14 mouse cellular contexts compared by ENCODE assay signal in genomic region chr13:53248586-53249401, GRCm38 (mm10). TPM values are rescaled to one million over a fixed set of nuclear protein-coding genes. Genes with fewer than 3 reads are reported as not detected.
DNase-seq lines count a peak whose midpoint lies in the region; ATAC-seq lines count a peak whose summit lies in the region.
"Had no signal": no experiment of that assay in that cellular context is flagged by ENCODE, and none has a peak within 500 bp of the region (broad histone marks: within the 10 kb centered on the region; RNA-seq: fewer than 3 reads in every experiment).

No protein-coding gene starts in this region.

- peaks cover 44% of the 10 kb centered on the region for H3K4me1 ChIP-seq in forebrain, embryonic 10.5 days
- peaks cover 23% of the 10 kb centered on the region for H3K4me1 ChIP-seq in forebrain, embryonic 13.5 days
- peaks cover 40% of the 10 kb centered on the region for H3K4me1 ChIP-seq in kidney, embryonic 14.5 days (ENCODE audit: control insufficient read depth, insufficient read depth, low read length)
- H3K4me1 ChIP-seq in limb, embryonic 13.5 days: peaks cover 77% of the 10 kb centered on the region
- H3K4me1 ChIP-seq: midbrain, embryonic 15.5 days had no signal

- H3K27me3 ChIP-seq in forebrain, embryonic 10.5 days (ENCODE audit: poor library complexity, severe bottlenecking): no peaks in the 10 kb centered on the region
- H3K27me3 ChIP-seq in forebrain, embryonic 13.5 days: no peaks in the 10 kb centered on the region
- no peaks in the 10 kb centered on the region for H3K27me3 ChIP-seq in kidney, embryonic 14.5 days (ENCODE audit: control insufficient read depth, insufficient read depth, low read length)
- no peaks in the 10 kb centered on the region for H3K27me3 ChIP-seq in limb, embryonic 13.5 days
- H3K27me3 ChIP-seq: forebrain, embryonic 15.5 days; midbrain, embryonic 15.5 days had no signal

- 0 out of 2 replicates have a peak overlapping the region, but pooled peaks have one; percentile 26 for H3K27ac ChIP-seq in forebrain, embryonic 10.5 days
- H3K27ac ChIP-seq in forebrain, embryonic 13.5 days: no peak overlapping the region
- H3K27ac ChIP-seq in kidney, embryonic 14.5 days (ENCODE audit: low read depth, low read length): peak overlapping the region; percentile 52
- H3K27ac ChIP-seq in limb, embryonic 13.5 days: peak overlapping the region; percentile 33; the same call in 1 of the 2 replicates
- H3K27ac ChIP-seq: forebrain, embryonic 15.5 days; midbrain, embryonic 15.5 days had no signal

- no peak overlapping the region for H3K4me3 ChIP-seq in forebrain, embryonic 10.5 days
- H3K4me3 ChIP-seq in forebrain, embryonic 13.5 days: no peak overlapping the region
- no peak overlapping the region for H3K4me3 ChIP-seq in kidney, embryonic 14.5 days (ENCODE audit: low read length)
- H3K4me3 ChIP-seq in limb, embryonic 13.5 days: no peak overlapping the region
- H3K4me3 ChIP-seq: forebrain, embryonic 15.5 days; midbrain, embryonic 15.5 days had no signal

- no peak overlapping the region for H3K4me2 ChIP-seq in forebrain, embryonic 13.5 days
- no peak overlapping the region; the same call in 1 of the 2 replicates for H3K4me2 ChIP-seq in kidney, embryonic 14.5 days (replicated peaks; ENCODE audit: low read depth, low read length)
- 0 out of 2 replicates have a peak overlapping the region, but pooled peaks have one; percentile 28 for H3K4me2 ChIP-seq in limb, embryonic 13.5 days (replicated peaks)
- H3K4me2 ChIP-seq: forebrain, embryonic 15.5 days; liver, embryonic 11.5 days; midbrain, embryonic 15.5 days had no signal

- no peak overlapping the region for H3K9ac ChIP-seq in forebrain, embryonic 13.5 days
- no peak overlapping the region for H3K9ac ChIP-seq in kidney, embryonic 14.5 days (ENCODE audit: low read depth, low read length)
- H3K9ac ChIP-seq in limb, embryonic 13.5 days: no peak overlapping the region
- H3K9ac ChIP-seq: forebrain, embryonic 15.5 days; midbrain, embryonic 15.5 days had no signal

- 0 out of 2 replicates have a peak, but pooled peaks cover 5% of the 10 kb centered on the region for H3K9me3 ChIP-seq in forebrain, embryonic 10.5 days
- no peaks in the 10 kb centered on the region for H3K9me3 ChIP-seq in forebrain, embryonic 13.5 days (replicated peaks)
- H3K9me3 ChIP-seq in kidney, embryonic 14.5 days (ENCODE audit: control insufficient read depth, low read length): no peaks in the 10 kb centered on the region
- H3K9me3 ChIP-seq in limb, embryonic 13.5 days: no peaks in the 10 kb centered on the region
- H3K9me3 ChIP-seq: forebrain, embryonic 15.5 days; midbrain, embryonic 15.5 days had no signal

- H3K36me3 ChIP-seq in forebrain, embryonic 10.5 days (replicated peaks): no peaks in the 10 kb centered on the region
- H3K36me3 ChIP-seq in forebrain, embryonic 13.5 days (ENCODE audit: poor library complexity, severe bottlenecking): no peaks in the 10 kb centered on the region
- H3K36me3 ChIP-seq in kidney, embryonic 14.5 days (ENCODE audit: control insufficient read depth, insufficient read depth, low read length): no peaks in the 10 kb centered on the region
- H3K36me3 ChIP-seq in limb, embryonic 13.5 days: no peaks in the 10 kb centered on the region
- H3K36me3 ChIP-seq: forebrain, embryonic 15.5 days; midbrain, embryonic 15.5 days had no signal

- WGBS in forebrain, embryonic 10.5 days: 88% methylated on average over 24 of the region's 24 CpGs
- 83% methylated on average over 24 of the region's 24 CpGs for WGBS in forebrain, embryonic 13.5 days
- WGBS in kidney, embryonic 14.5 days: 55% methylated on average over 24 of the region's 24 CpGs
- 56% methylated on average over 24 of the region's 24 CpGs for WGBS in limb, embryonic 13.5 days

- no peak for DNase-seq in forebrain, embryonic 10.5 days (ENCODE audit: extremely low spot score, low spot score)
- no peak for DNase-seq in kidney, postnatal 10 days
- peak; percentile 49 for DNase-seq in NIH3T3 (ENCODE audit: low read depth)
- DNase-seq in cerebellum, adult 9-10 months: no peak
- DNase-seq in urinary bladder, adult 2 months (ENCODE audit: low spot score): no peak
- DNase-seq: cerebellum, postnatal 25 days; layer of hippocampus, adult 9-11 months had no signal

- ATAC-seq in forebrain, embryonic 13.5 days: no peak
- peak; percentile 58; the same call in 1 of the 2 replicates for ATAC-seq in kidney, embryonic 14.5 days (ENCODE audit: low FRiP score, low TSS enrichment)
- 0 out of 2 replicates have a peak, but pooled peaks have one; percentile 6 for ATAC-seq in limb, embryonic 13.5 days (ENCODE audit: low FRiP score, low read depth)
- ATAC-seq: forebrain, embryonic 15.5 days; midbrain, embryonic 15.5 days; Patski had no signal

RNA-seq across cellular contexts. Expression of gene Ror2, which starts 37.1 kb away (rescaled TPM):
- 17.1 and 18.1 TPM in 2 replicates for polyA plus RNA-seq in forebrain, embryonic 10.5 days (2016; fragmentation: Nextera tagmentation; extraction: Ambion mirVana)
- 5.8 and 6.5 TPM in 2 replicates for polyA plus RNA-seq in forebrain, embryonic 13.5 days (2015; fragmentation: Nextera tagmentation; extraction: Ambion mirVana)
- polyA plus RNA-seq in kidney, embryonic 14.5 days (2014; fragmentation: Nextera tagmentation; extraction: Ambion mirVana): 6.8 and 7.3 TPM in 2 replicates
- polyA plus RNA-seq in limb, embryonic 13.5 days (2015; fragmentation: Nextera tagmentation; extraction: Ambion mirVana): 25.7 and 25.8 TPM in 2 replicates
- polyA plus RNA-seq in urinary bladder, adult 2 months (2012; rRNA removed): 8.6 and 11.7 TPM in 2 replicates
- polyA plus RNA-seq: Patski had no signal
